Mouse (Mus musculus): Measurements from ENCODE around the gene Gm20388.
A peak's percentile ranks its signal among the peaks of the same experiment; 100 is the strongest.
"Not testable (repeated sequence)": the region's sequence is repeated elsewhere in the genome, so short reads cannot be mapped to it uniquely, and the experiment has no call there.

Gene Gm20388

DNA sequence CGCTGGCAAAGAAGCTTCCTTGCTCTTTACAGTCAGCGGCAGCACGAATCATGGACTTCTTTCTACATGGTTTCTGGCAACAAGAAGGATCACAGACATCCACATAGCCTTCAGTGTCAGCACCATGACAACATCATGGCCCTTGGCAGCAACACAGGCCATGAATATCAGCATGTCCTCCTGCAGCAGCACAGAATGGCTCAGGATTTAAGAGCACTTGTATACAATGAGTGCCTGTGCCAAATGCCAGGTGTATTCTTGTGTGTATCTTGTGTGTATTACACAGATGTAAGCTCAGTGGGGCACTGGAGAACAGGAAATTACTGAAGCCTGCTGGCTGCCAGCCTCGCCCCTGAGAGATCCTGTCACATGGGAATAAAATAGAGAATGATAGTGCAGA lies 4263.0 kb downstream of the Gm20388 start:
- no peak for DNase-seq (ENCODE audit: low spot score)

DNA sequence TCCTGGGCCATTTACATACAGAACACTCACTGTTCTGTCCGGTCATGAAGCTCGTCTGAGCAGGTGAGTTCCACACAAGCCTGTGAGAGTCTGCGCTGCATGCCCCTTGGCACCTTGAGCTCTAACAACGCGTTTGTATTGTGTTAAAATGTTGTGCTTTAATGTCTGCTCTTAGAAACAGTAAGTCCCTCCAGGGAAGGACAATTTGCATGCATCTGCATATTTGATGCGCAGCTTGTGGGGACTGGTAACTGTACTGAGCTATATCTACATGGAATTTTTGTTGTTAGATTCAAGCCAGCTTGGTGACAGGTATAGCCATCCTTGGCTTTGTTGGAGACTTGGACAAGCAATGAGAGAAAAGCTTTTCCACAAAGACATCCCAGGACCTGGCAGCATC lies 4265.5 kb downstream of the Gm20388 start:
- no peak for DNase-seq (ENCODE audit: low spot score)

- not testable (repeated sequence) for DNase-seq (ENCODE audit: low spot score)
Measured at GRCm38 (mm10) chr8:124177092-124177491, 4266.5 kb downstream of the Gm20388 start.

GRCm38 (mm10) chr8:124180681-124181445 lies 4270.2 kb downstream of the Gm20388 start:
- DNase-seq (ENCODE audit: low spot score), result no peak

- DNase-seq (ENCODE audit: low spot score), result no peak
Measured at GRCm38 (mm10) chr8:124181751-124182150, 4271.1 kb downstream of the Gm20388 start.

DNA sequence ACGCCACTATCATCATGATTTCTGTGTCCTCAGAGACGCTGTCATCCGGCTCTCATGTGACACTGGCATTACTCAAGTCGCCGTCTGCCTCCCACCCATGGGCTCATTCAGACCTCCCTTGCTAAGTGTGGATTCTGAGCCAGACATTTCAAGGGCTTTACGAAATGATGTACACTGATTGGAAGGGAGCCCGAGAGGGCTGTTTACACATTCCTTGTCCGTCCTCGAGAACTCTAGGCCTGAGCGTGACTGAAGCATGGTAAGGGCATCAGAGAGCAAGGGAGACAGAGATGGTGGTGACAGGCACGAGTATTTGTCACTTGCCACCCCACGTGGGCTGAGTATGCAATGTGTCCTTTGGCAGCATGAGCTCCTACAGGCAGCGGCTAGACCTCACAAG lies 4271.6 kb downstream of the Gm20388 start:
- no peak for DNase-seq (ENCODE audit: low spot score)

DNA sequence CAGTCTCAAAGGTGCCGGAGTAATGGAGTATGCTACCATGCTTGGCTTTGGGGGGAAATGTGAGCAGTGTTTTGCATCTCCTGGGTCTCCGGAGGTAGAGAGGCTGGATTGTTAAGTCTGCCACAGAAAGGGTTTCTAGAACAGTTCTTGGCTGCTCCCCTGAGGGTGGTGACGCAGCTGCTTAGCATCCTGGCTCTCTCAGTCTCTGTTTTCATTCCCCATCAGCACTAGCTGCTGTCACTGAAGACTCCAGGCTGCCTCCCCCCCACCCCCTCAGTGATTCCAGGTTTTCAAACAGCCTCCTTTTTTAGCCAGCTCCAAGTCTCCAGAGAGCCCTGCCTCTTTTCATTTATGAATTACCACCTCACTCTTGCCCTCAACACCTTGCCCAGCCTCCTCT lies 4273.4 kb downstream of the Gm20388 start:
- no peak for DNase-seq (ENCODE audit: low spot score)

GRCm38 (mm10) chr8:124184507-124184906 lies 4273.9 kb downstream of the Gm20388 start:
- no peak for DNase-seq (ENCODE audit: low spot score)

GRCm38 (mm10) chr8:124185081-124185480 lies 4274.4 kb downstream of the Gm20388 start:
- DNase-seq (ENCODE audit: low spot score), result no peak

DNA sequence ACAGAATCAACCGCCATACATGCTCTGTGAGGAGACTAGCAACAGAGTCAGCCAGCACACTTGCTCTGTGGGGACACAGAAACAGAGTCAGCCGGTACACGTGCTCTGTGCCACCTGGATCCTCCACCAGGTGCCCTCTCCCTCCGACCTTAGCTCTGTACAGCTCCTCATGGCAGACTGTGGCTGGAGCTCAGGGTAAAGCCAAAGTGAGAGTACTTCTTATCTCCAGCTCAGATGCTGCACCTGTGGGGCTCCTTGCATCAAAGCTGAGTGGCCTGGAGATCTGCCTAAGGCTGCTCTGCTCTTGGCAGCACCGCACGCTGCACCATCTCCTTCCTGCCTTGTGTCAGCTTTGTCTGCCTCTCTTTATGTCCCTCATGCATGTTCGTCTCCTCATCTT lies 4279.7 kb downstream of the Gm20388 start:
- DNase-seq (ENCODE audit: low spot score), result no peak

DNA sequence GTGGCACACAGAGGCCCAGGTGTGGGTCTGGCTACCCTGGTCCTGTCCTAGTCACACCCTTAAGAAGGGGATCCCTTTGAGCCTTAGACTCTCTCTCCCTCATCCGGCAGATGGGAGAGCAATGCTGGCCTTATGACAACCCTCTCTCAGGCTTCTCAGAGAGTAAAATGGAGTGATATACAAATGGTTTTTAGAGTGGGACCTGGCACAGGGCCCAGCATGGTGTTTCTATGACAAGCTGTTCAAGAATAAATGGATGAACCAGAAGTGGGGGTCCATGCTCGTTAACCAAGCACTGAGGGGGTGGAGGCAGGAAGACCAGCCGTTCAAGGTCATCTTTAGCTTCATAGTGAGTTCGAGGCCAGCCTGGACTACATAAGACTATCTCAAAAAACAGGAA lies 4281.6 kb downstream of the Gm20388 start:
- no peak for DNase-seq (ENCODE audit: low spot score)

GRCm38 (mm10) chr8:124192976-124193375 lies 4282.3 kb downstream of the Gm20388 start:
- peak; percentile 47 for DNase-seq (ENCODE audit: low spot score)

- no peak for DNase-seq (ENCODE audit: low spot score)
Measured at GRCm38 (mm10) chr8:124193992-124194391, 4283.4 kb downstream of the Gm20388 start.

- DNase-seq (ENCODE audit: low spot score), result peak; percentile 42
Measured at GRCm38 (mm10) chr8:124196195-124196594, 4285.6 kb downstream of the Gm20388 start.

GRCm38 (mm10) chr8:124196797-124197196 lies 4286.2 kb downstream of the Gm20388 start:
- no peak for DNase-seq (ENCODE audit: low spot score)

GRCm38 (mm10) chr8:124198230-124198629 lies 4287.6 kb downstream of the Gm20388 start:
- DNase-seq (ENCODE audit: low spot score), result no peak

DNA sequence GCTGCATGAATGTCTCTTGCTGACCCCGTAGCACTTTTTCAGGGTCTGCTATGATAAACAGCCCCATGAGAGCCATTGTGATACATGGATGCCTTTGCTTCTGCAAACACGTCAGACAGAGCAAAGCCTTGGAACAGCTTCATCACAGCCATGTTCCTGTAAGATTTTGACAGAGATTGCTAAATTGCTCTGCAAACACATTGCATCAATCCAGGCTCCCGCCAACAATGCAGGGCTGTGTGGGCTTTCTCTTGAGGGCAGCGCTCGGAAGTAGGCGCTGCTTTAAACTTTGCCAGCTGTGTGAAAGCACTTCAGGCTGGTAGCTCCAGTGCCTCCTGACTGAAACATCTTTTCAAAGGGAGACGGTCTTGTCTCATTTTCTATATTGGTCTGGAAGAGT lies 4289.8 kb downstream of the Gm20388 start:
- peak; percentile 47 for DNase-seq (ENCODE audit: low spot score)

- DNase-seq (ENCODE audit: low spot score), result no peak
Measured at GRCm38 (mm10) chr8:124201706-124202105, 4291.1 kb downstream of the Gm20388 start.

GRCm38 (mm10) chr8:124202895-124203294 lies 4292.3 kb downstream of the Gm20388 start:
- no peak for DNase-seq (ENCODE audit: low spot score)

- DNase-seq (ENCODE audit: low spot score), result no peak
Measured at GRCm38 (mm10) chr8:124204001-124204601, 4293.5 kb downstream of the Gm20388 start.

GRCm38 (mm10) chr8:124212148-124212547 lies 4301.5 kb downstream of the Gm20388 start:
- DNase-seq (ENCODE audit: low spot score), result no peak

DNA sequence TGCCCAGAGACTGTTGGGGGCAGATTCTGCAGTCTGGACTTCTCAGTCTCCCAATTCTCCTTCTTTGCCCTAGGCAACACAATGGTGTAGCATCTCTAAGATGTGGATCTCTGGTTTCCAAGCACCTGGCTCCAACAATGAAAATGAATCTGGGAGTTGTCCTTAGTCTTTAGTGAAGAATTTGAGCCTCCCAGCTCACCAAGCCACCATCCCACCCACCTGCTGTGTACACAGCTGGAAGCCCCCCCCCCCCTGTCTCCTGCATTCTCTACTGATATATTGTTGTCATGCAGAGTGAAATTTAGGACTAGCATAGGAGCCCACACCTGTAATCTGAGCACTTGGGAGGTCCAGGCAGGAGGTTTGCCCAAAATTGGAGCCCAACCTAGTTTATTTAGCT lies 4306.3 kb downstream of the Gm20388 start:
- no peak for DNase-seq (ENCODE audit: low spot score)

GRCm38 (mm10) chr8:124229883-124230282 lies 4319.2 kb downstream of the Gm20388 start:
- no peak for DNase-seq (ENCODE audit: low spot score)

Data from MN1 (cell line).